Mouse (Mus musculus): ENCODE measurements around the gene Hpdl.
A peak's percentile ranks its signal among the peaks of the same experiment; 100 is the strongest.
"Not testable (repeated sequence)": the region's sequence is repeated elsewhere in the genome, so short reads cannot be mapped to it uniquely, and the experiment has no call there.

Gene Hpdl

GRCm38 (mm10) chr4:116821694-116822016 is at the start of gene Hpdl:
Gene Hpdl (minus strand): TSS chr4:116821707.
- no peak for DNase-seq (ENCODE audit: low spot score in 2 of 2)

DNA sequence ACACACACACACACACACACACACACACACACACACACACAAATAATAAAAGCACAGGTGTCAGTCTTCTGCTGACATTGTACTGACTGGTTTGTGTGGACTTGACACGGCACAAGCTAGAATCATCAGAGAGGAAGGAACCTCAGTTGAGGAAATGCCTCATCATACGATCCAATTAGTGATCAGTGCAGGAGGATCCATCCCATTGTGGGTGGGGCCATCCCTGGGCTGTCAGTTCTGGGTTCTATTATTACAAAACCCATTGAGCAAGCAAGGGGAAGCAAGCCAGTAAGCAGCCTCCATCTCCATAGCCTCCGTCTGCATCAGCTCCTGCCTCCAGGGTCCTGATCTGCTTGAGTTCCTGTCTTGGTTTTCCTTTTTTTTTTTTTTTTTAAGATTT is 48.4 kb upstream of the Hpdl start:
- no peak for DNase-seq (ENCODE audit: low spot score in 2 of 2)

- no peak for DNase-seq (ENCODE audit: low spot score in 2 of 2)
These were observed 40.5 kb upstream of the Hpdl start for GRCm38 (mm10) chr4:116862023-116862422.

DNA sequence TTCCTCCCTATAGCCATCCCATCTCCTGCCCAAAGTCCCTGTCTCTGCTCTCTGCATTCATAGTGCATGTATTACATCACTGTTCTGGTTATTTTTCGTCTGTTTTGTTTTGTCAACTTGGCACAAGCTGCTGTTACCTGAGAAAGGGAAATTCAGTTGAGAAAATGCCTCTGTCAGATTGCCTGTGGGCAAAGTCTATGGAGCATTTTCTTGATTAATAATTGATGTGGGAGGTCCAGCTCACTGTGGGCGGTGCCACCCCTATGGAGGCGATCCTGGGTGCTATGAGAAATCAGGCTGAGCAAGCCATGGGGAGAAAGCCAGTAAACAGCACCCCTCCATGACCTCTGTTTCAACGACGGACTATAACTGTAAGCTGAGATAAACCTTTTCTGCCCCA is 38.2 kb upstream of the Hpdl start:
- DNase-seq (ENCODE audit: low spot score in 2 of 2), result no peak

DNA sequence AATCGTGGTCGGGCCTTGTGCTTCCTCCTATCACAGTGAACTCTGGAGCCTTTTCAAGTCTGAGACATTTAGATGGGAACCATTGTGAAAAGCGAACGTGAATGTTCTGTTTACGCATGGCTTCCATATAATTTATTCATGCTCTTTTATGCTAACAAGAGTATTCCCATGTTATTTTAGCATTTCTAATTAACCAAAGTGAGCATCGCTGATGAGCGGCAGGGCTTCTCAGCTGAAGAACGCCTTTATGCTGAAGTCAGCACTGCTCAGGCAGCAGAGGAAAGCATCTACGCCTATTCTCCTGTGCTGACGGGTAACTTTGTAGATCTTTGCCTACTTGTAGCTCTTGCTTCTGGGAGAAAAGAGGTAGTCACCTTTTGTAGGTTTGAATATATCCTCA is 35.7 kb upstream of the Hpdl start:
- DNase-seq (ENCODE audit: low spot score in 2 of 2), result no peak

GRCm38 (mm10) chr4:116854286-116854685 is 32.8 kb upstream of the Hpdl start:
- DNase-seq (ENCODE audit: low spot score in 2 of 2), result no peak

- DNase-seq (ENCODE audit: low spot score in 2 of 2), result no peak
These were observed 28.4 kb upstream of the Hpdl start for GRCm38 (mm10) chr4:116849901-116850300.

- no peak for DNase-seq (ENCODE audit: low spot score in 2 of 2)
These were observed 22.8 kb upstream of the Hpdl start for GRCm38 (mm10) chr4:116844324-116844723.

GRCm38 (mm10) chr4:116840841-116841240 is 19.3 kb upstream of the Hpdl start:
- DNase-seq (ENCODE audit: low spot score in 2 of 2), result no peak

- not testable (repeated sequence) for DNase-seq (ENCODE audit: low spot score in 2 of 2)
These were observed 18.6 kb upstream of the Hpdl start for GRCm38 (mm10) chr4:116840096-116840495.

- no peak for DNase-seq (ENCODE audit: low spot score in 2 of 2)
These were observed 17.5 kb upstream of the Hpdl start for GRCm38 (mm10) chr4:116838999-116839398.

GRCm38 (mm10) chr4:116830070-116830368 is 8.5 kb upstream of the Hpdl start:
- no peak for DNase-seq (ENCODE audit: low spot score in 2 of 2)

DNA sequence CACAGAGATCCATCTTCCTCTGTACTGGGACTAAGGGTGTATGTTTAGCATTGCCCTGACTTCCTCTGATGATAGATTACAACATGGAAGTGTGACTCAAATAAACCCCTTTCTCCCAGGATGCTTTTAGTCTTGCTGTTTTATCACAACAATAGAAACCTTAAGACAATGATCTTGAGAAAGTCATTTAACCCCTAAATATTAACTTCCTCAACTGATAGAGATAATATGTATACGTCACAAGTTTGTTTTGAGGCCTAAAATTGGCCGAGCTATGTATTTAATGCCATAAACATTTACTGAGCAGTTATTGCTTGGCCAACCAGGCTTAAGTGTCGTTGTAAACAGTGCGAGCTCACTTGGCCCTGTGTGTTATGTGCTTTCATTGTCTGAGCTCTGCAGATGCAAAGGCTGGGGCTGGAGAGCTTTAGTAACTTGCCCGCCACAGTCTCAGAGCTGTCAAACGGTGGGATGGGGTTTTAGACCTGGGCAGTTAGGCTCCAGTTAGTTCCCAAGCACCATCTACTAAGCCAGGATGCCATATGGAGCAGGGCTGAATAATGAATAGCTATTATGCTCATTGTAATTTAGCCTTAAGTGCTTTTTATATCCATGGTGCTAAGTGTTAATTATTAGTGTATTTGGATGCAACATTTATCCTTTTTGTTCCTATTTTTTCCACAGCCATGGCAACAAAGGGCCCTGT is 8.0 kb upstream of the Hpdl start:
- DNase-seq (ENCODE audit: low spot score in 2 of 2), result no peak

- DNase-seq (ENCODE audit: low spot score in 2 of 2), result no peak
These were observed 6.3 kb upstream of the Hpdl start for GRCm38 (mm10) chr4:116827819-116828218.

DNA sequence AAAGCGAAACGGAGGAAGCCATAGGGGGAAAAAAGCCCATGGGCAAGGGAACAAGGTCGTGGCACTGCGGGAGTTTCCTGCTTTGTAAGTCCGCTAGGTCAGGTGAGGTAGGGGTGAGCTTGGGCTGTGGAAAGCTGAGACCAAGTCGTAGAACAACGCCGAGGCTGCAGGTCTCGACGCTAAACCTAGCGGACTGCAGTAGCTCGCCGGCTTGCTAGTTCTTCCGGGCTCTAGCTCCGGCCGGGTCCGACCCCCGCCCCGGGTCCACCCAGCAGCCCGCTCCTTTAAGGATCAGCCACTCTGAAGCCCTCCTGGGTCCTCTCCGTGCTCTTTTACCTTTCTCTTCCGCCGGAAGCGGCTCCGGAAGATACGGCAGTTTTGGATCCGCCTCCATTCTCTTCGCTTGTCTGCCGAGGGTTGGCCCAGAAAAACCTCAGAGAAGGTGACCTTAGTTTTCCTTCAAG is 3.1 kb upstream of the Hpdl start:
- DNase-seq (ENCODE audit: low spot score in 2 of 2), result peak; percentile 24 to 52

DNA sequence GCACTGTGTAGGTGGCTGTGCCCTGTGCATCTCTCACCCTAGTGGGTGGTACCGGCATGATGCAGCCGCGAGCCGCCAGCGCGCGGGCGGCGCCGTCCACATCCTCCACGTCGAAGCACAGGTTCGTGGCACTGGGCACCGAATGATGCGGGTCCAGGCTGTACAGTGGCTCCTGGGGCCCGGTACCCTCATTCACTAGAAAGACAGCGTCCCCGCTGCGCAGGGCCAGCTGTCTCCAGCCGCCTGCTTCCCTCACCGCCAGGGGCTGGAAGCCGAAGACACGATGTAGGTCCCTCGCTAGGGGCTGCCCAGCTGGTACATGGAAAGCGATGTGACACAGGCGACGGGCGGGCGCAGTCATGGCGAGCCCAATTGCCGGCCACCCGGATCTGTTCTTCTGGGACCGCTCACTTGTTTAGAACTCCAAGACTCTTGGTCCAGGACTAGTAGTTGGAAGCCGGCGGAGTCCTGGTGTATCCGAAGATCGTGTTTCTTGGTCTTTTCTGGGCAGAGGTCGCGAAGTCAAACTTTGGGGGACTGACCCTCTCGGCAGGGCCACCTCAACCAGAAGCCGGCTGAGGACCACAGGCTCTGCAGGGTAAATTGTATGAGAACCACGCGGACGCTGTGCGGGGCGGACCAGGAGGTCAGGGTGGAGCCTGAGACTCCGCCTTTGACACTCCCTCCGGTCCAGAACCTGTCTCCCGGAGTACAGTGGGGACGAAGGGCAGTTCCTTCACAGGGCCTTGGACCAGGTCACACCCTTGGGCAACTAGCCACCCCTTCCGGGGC is 409 bp downstream of the Hpdl start:
- DNase-seq (ENCODE audit: low spot score in 2 of 2), result peak; percentile 27 to 33

DNA sequence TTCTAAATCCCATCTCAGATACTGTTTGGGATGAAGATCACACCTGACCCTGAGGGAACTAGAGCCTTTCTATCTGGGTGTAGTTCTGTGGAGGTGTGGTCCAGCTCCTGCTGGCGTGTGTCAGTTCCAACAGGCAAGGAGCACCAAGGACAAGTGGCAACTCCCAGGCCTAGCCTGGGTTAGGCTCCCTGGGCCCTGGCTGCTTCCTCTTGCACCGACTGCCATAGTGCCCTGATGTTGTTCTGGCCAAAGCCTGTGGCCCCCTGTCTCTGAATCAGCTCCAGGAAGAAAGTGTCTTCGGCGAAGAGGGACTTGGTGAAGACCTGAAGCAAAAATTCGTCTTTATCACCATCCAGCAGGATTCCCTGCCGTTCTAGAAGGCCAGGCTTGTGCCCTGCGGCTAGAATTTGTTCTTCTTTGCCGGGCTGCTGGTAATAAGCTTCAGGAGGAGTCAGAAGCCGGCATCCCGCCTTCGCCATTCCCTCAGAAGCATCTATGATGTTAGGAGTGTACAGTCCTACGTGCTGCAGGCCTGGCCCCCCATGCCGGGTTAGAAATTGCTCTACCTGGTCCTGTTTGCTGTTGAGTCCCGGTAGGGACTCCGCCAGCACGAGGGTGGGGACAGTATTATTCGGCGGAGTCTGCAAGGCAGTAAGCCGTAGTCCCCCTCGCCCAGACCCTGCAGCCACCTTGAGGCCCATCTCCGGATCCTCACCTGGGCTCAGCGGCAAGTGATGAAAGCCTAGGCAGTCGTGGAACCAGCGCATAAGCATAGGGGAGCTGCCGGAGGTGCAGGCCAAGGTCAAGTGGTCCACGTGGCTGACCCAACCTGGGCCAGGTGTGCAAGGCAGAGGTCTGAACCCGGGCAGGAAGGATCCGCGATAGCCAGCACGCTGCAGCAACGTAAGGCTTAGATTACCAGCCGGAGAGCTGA is 1.3 kb downstream of the Hpdl start:
- DNase-seq (ENCODE audit: low spot score in 2 of 2), result no peak

GRCm38 (mm10) chr4:116817486-116817885 is 4.0 kb downstream of the Hpdl start:
- DNase-seq (ENCODE audit: low spot score in 2 of 2), result no peak

- no peak for DNase-seq (ENCODE audit: low spot score in 2 of 2)
These were observed 6.2 kb downstream of the Hpdl start for GRCm38 (mm10) chr4:116815276-116815675.

DNA sequence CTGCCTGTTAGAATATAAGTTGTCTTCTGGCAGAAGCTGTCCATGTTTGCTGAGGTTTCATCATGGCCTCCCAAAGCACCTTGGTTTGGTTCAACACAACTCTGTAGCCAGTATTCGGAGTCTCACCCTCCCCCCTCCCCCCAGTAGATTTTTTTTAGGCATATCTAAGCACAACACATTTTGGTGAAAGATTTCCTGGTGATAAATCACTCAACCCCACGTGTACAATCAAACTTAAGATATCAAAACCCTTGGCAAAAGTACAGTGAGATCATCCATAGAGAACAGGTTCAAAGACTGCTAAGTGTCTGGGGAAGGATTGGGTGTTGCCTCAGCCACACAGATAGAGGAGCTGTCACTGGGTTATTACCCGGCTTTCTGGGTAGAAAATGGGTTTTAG is 10.5 kb downstream of the Hpdl start:
- no peak for DNase-seq (ENCODE audit: low spot score in 2 of 2)

- DNase-seq (ENCODE audit: low spot score in 2 of 2), result peak; percentile 84 to 86
These were observed 14.0 kb downstream of the Hpdl start, which contains the start of the genes Toe1 and Mutyh for GRCm38 (mm10) chr4:116807197-116808129. Gene Toe1 (minus strand): TSS chr4:116807640. Gene Mutyh (plus strand): TSS chr4:116807723.

Measured in spleen, postnatal 14 days (tissue).